Mouse (Mus musculus): ENCODE measurements around the gene Lifr.

Gene Lifr

DNA sequence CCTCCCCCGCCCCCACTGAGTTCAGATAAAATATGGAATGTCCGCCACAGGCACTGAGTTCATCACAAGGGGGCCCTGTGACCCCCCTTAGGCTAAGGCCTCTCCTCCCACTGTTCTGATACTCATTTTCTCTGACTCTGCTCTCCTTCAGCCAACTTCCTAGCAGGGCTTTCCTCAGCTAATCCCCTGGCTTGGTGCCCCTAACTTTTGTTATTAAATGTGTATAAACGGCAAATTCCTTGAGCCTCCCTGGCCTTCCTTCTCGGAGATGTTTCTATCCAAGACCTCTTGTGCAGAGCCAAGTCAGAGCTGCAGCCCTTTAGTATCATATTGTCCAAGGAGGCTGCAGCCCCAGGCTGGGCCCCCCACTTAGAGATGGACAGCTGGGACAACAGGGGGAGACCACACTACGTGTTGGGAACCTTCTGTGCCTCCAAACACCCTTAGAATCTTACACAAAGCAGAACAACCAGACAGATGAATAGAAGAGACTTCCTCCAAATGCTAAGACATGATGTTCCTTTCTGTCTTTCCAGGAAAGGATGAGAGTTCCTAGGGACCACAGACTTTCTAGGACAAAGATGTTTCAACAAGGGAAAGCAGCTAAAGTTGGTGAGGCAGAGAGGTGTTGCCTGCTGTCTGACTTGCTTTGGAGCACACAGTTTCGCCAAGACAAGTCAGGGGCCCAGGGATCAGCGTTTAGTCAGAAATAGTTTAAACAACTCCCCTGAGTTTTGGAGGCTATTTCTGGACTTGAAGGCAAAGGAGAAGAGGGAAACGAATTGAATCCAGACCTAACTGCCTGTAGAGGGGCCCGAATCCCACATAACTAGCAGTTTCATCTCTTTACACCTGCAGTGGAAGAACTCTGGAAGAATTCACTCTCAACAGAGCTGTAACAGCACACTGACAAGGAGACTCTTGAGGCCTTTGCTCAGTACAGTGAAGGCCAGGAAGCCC lies 111.3 kb downstream of the Lifr start:
- in situ Hi-C loops (cut with MboI, MseI) = no loop called here

DNA sequence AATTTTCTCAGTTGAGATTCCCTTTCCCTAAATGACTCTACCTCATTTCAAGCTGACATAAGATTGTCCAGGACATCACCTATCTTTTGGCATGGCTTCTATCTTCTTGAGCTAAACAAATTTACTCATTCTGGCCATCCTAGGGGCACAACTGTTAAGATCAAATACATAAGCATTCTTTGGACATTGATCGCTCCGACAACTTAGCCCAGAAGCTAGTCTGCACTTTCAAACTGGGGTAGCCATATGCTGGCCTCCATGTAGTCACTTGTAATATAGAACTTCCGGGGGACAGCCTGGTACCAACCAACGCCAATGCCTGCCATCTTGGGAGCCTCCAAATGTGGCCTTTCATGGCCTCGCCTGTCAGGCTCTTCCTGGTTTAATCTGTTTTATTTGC lies 112.6 kb downstream of the Lifr start:
- in situ Hi-C loops (cut with MboI, MseI) = no loop called here

- in situ Hi-C loops (cut with MboI, MseI) = no loop called here
Measured at GRCm38 (mm10) chr15:7203606-7204330, 113.4 kb downstream of the Lifr start.

GRCm38 (mm10) chr15:7204917-7205316 lies 114.5 kb downstream of the Lifr start:
- in situ Hi-C loops (cut with MboI, MseI) = no loop called here

DNA sequence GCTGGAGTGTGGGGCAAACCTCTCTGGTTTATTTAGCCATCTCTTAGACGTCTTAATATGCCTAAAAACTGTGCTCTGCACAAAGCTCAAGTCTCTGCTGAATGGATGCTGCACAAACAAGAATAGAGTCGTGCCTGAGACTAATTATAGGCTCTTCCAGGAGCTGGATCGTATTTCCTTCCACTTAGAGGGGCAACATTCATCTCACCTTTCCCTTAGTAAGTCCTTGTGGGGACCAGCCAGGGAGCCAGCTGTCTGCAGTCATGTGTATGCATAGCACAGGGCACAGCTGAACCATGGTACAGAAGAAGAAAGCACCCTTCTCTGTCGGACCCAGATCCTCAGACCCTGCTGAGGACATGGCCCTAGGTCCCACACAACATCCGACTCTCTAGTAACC lies 115.7 kb downstream of the Lifr start:
- in situ Hi-C loops (cut with MboI, MseI) = no loop called here

GRCm38 (mm10) chr15:7207292-7207691 lies 116.9 kb downstream of the Lifr start:
- in situ Hi-C loops (cut with MboI, MseI) = no loop called here

DNA sequence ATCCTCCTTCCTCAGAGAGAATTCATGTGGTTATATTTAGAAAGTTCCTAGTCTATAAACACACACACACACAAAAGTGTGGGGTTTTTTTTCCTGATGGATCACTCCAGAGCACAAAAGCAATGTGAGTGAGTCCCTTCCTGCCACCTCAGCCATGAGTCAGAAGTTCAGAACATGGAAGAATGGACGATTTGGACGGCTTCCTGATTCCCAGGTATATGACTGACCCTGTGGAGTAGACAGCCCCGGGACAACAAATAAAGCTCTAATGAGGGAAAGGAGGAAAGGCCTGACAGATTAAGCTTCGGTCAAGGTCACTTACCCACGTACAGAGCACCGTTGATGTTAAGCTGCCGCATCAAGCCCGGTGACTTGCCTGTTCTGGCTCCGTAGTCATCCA lies 117.8 kb downstream of the Lifr start:
- in situ Hi-C loops (cut with MboI, MseI) = no loop called here

DNA sequence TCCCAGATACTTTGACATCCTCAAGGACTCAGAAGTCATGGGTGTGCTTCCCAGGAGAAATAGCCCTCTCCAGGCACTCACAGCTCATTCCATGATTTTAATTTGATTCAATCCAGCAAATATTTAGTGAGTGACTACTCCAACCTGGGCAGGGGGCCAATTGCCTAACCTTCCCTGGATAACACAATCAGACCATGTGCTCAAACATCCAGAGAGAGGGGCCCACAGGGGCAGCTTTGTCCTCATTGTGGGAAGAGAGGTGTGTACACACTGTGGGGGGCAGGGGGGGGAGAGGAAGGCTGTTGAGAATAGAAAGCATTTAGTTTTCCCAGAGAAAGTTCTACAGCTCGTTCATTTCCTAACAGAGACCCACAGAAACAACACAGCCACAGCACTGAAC lies 123.3 kb downstream of the Lifr start:
- in situ Hi-C loops (cut with MboI, MseI) = no loop called here

DNA sequence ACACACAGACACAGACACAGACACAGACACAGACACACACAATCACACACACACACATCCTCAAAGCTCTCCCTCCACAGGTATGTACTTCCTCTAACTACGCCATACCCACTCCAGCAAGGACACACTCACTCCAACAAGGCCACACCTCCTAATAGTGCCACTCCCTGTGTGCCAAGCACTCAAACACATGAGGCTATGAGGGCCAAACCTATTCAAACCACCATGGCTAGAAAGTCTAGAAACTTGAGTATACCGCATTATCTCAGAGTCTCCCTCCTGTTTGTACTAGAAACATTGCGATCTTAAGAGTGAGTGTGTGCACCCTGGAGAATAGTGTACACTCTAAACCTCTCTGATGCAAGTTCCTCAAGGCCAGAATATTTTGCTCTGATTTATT lies 125.4 kb downstream of the Lifr start:
- in situ Hi-C loops (cut with MboI, MseI) = no loop called here

DNA sequence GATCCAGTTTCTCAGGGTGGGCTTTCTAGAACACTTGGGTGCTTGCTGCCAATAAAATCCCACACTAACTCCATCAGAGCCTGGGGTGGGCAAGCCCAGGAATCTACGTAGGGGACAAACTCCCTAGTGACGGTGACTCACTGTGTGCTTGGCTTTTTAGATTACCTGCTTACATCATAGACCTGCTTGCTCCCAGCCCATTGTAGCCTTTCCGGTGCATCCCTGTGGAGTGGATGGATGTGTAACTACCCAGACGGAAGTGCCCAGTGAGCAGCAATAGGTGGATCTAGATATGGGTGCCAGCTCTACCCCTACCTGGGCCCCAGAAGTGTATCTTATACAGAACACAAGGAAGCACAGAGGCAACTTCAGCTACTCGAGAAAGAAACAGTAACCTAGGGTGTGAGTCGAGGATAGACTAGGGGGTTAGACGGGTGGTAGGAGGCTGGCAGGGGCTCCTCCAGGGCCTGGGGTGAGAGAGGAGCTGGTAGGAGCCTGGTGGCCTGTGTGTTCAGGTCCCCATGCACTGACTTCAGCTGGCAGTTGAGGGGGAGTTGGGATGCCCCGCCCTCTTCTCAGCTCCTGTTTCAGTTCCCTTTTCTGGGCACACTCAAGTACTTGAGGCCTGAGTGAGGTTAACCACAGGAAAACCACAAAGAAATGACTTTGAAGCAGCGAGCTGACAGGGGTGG lies 126.3 kb downstream of the Lifr start:
- in situ Hi-C loops (cut with MboI, MseI) = no loop called here

- in situ Hi-C loops (cut with MboI, MseI) = no loop called here
Measured at GRCm38 (mm10) chr15:7217273-7217598, 126.8 kb downstream of the Lifr start.

- in situ Hi-C loops (cut with MboI, MseI) = loop anchor here (5.0 kb wide), 1 partner anchor 306 kb away; no protein-coding TSS in a partner anchor
Measured at GRCm38 (mm10) chr15:7222809-7223208, 132.4 kb downstream of the Lifr start.

DNA sequence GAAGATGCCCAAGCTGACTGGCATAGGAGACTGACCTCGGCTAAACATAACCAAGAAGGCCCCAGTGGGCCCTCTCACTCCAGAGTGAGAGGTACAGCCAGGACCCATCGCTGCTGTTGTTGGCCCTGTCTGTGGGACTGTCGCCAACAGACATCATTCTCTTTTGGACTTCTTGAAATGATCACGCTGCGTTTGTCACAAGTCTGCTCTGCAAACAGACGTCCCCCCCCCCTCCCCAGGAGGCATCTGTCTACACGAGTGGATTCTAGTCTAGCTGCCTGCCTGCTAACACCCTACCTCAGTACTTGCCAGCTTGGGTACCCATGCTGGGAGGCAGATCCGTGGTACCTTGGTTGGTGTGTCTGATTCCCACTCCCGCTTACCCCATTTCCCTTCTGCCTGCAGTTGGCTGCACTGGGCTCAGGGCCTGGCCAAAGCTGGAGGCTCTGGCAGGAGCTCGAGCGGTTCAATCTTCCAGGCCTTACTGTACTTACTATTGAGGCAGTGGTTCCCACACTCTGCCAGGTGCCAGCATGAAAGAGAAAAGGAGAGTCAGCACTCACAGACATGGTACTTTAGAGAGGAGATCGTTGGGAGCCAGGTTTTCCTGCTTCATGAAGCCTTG lies 133.8 kb downstream of the Lifr start:
- in situ Hi-C loops (cut with MboI, MseI) = loop anchor here (5.0 kb wide), 1 partner anchor 307 kb away; no protein-coding TSS in a partner anchor

GRCm38 (mm10) chr15:7226225-7226624 lies 135.8 kb downstream of the Lifr start:
- in situ Hi-C loops (cut with MboI, MseI) = no loop called here

GRCm38 (mm10) chr15:7233393-7234090 lies 143.1 kb downstream of the Lifr start:
- in situ Hi-C loops (cut with MboI, MseI) = loop anchor here (5.0 kb wide), 1 partner anchor 96 kb away; no protein-coding TSS in a partner anchor

DNA sequence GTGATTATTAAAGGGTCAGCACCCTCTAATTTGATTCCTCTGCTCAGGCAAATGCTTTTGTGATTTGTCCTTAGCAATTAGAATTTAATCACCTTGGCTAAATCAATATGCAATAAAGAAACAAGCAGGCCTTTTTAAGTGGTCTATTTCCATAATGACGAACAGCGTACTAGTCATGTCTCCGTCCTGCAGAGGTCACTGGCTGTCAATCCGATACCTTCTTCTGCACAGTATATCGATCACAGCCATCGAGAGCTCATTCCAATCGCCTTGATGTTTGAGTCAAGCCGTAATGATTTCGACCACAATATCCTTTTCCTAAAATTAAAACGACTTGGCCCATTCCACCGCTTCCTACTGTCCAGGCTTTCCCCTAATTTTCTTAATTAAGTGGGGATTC lies 149.5 kb downstream of the Lifr start:
- in situ Hi-C loops (cut with MboI, MseI) = no loop called here

GRCm38 (mm10) chr15:7240950-7241349 lies 150.5 kb downstream of the Lifr start:
- in situ Hi-C loops (cut with MboI, MseI) = no loop called here

DNA sequence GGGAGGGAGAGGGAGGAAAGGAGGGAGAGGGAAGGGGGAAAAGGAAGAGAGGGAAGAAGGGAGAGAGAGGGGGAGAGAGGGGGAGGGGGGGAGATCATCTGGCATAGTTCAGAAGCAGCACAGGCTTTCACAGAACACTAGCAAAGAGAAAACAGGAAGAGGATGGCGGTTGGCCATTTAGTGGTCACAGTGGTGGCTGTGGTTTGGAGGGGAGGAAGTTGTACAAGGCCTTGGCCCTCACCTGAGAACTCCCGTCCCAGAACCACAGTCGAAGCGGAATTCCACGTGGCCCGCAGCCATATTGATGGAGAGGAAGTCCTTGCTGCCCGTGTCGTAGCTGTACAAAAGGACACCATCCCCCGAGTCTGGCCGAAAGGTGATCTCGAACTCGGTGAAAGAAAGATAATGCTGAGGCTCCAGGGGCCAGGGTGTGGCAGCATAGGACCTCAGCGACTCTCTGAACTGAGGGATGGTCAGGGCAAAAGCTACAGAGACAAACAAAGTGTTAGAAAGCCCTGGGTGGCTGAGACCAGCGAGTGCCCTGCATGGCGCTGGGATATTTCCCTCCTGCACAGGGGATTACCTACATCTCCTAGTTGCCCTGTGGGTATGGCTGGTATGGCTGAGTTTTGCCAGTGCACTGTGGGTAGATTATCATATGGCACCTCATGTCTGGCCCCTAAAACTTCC lies 151.9 kb downstream of the Lifr start:
- in situ Hi-C loops (cut with MboI, MseI) = no loop called here

Measured in T-helper 1 cell (primary cell).